Mouse (Mus musculus) forebrain, postnatal 0 days (tissue): ENCODE data around the gene Fbn1. TPM values are rescaled to one million over a fixed set of nuclear protein-coding genes. Genes with fewer than 3 reads are reported as not detected.

ENCODE experiments used
- ATAC-seq: fragments of 200-750 bp; cut with Nextera tagmentation; 2 replicates; pipeline ENCODE4 v1.8.0; 2017; ENCODE audit warnings: mild to moderate bottlenecking, moderate library complexity
- DNase-seq: peaks from one replicate; pipeline ENCODE4 v3.0.0-alpha.2; 2015
- H3K27ac ChIP-seq: fragments of 300-500 bp; sonication (generic); 2 replicates; pipeline ENCODE4 v1.5.1; 2014; ENCODE audit warnings: low read depth, mild to moderate bottlenecking, antibody characterized with exemption, low read length, moderate library complexity, mixed read lengths
- H3K27me3 ChIP-seq: fragments of 300-500 bp; sonication (generic); 2 replicates; pipeline ENCODE4 v1.6.1; 2014; ENCODE audit warnings: mild to moderate bottlenecking, low read length, mixed read lengths; ENCODE audit not compliant: insufficient read depth
- H3K36me3 ChIP-seq: fragments of 300-500 bp; sonication (generic); 2 replicates; pipeline ENCODE4 v1.6.1; 2014; ENCODE audit warnings: mild to moderate bottlenecking, moderate library complexity; ENCODE audit not compliant: insufficient read depth
- H3K4me1 ChIP-seq: fragments of 300-500 bp; sonication (generic); 2 replicates; pipeline ENCODE4 v1.6.1; 2014; ENCODE audit warnings: antibody characterized with exemption; ENCODE audit not compliant: insufficient read depth
- H3K4me2 ChIP-seq: fragments of 300-500 bp; sonication (generic); 2 replicates; pipeline ENCODE4 v1.6.1; 2014; ENCODE audit warnings: low read depth, mild to moderate bottlenecking, moderate library complexity
- H3K4me3 ChIP-seq: fragments of 300-500 bp; sonication (generic); 2 replicates; pipeline ENCODE4 v1.5.1; 2014; ENCODE audit warnings: low read depth, low read length, mixed read lengths
- H3K9ac ChIP-seq: fragments of 300-500 bp; sonication (generic); 2 replicates; pipeline ENCODE4 v1.6.1; 2014; ENCODE audit warnings: mild to moderate bottlenecking
- H3K9me3 ChIP-seq: fragments of 300-500 bp; sonication (generic); 2 replicates; pipeline ENCODE4 v1.6.1; 2016; ENCODE audit warnings: low read length
- CTCF ChIP-seq: sonication (generic); IDR thresholded peaks from 2 replicates; pipeline ENCODE4 v1.5.1; 2016; ENCODE audit warnings: antibody characterized with exemption, control low read depth, low read depth
- WGBS: fragments of 180-500 bp; shearing (Covaris S2); extraction: QIAGEN DNeasy Blood & Tissue Kit; methylation state at CpG from one replicate; pipeline ENCODE4 v1.1.7; 2014; 5-methylcytosine and 5-hydroxymethylcytosine counted together
- polyA plus RNA-seq: library from polyadenylated mRNA; unstranded; fragments of >200 nt; fragmentation: Nextera tagmentation; extraction: Ambion mirVana; gene quantifications from 2 replicates; pipeline ENCODE4 v1.2.1, GENCODE M21; 2015
- total RNA-seq: library from RNA; depleted of rRNA; stranded (reverse); fragments of >200 nt; gene quantifications from 2 replicates; pipeline ENCODE4 v1.2.3, GENCODE M21; 2014

The Fbn1 gene
- total and polyA plus RNA-seq, 2 experiments from 2014 or later, result 1.7 to 16.7 TPM

DNA sequence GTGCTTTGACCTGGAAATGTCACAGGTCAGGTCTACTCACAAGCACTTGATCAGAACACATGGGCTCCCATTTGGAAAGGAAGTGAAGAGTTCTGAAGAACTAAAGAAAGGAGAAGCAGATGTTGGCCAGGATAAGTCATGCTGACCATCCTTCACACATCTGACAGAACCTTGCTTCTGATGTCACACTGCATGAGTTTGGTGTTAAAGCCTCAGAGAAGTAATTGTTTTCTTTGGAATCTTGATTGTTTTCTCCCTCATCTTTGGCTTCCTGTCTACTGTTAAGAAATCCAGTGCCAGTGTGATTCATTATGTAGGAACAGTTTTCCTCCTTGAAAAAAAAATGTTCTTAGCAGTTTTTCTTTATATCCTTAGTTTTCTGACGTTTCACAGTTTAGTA lies 238.9 kb downstream of the Fbn1 start:
- no peak for ATAC-seq
- Histone ChIP-seq H3K9me3 (no peaks in the 10 kb centered on the region), H3K4me3 (no peak overlapping the region), H3K27ac (no peak overlapping the region), H3K27me3 (no peaks in the 10 kb centered on the region), H3K36me3 (no peaks in the 10 kb centered on the region), H3K4me1 (no peaks in the 10 kb centered on the region), H3K4me2 (no peak overlapping the region), H3K9ac (no peak overlapping the region)
- WGBS, result 61% methylated on average over 1 of the region's 1 CpGs
- DNase-seq, result no peak
- no peak for TF ChIP-seq CTCF

GRCm38 (mm10) chr2:125263753-125264152 lies 244.0 kb downstream of the Fbn1 start:
- Histone ChIP-seq H3K36me3 (no peaks in the 10 kb centered on the region), H3K27ac (no peak overlapping the region), H3K9ac (no peak overlapping the region), H3K4me2 (no peak overlapping the region), H3K9me3 (no peaks in the 10 kb centered on the region), H3K27me3 (no peaks in the 10 kb centered on the region), H3K4me3 (no peak overlapping the region), H3K4me1 (no peaks in the 10 kb centered on the region)
- DNase-seq (no peak), ATAC-seq (no peak)
- TF ChIP-seq CTCF, result no peak
- WGBS, result 20% methylated on average over 9 of the region's 9 CpGs

DNA sequence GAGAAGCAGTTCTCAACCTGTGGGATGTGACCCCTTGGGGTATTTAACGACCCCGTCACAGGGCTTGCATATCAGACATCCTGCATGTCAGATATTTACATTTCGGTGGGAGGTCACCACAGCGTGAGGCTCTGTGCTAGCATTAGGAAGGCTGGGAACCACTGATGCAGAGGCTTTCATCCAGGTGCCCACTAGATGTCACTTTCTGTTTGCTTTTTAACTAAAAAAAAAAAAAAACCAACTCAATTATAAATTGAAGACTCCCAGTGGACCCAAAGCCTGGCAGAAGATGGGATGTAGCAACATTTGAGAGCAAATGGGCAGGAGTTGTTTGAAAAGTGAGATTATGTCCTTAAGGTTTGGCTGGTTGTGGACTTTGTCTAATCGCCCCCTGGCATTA lies 244.7 kb downstream of the Fbn1 start:
- TF ChIP-seq CTCF, result peak; percentile 55
- ATAC-seq (peak; percentile 60), DNase-seq (peak; percentile 48)
- Histone ChIP-seq H3K9me3 (no peaks in the 10 kb centered on the region), H3K36me3 (peaks cover 2% of the 10 kb centered on the region), H3K4me2 (no peak overlapping the region), H3K4me1 (no peaks in the 10 kb centered on the region), H3K27ac (no peak overlapping the region), H3K4me3 (no peak overlapping the region), H3K27me3 (no peaks in the 10 kb centered on the region), H3K9ac (no peak overlapping the region)
- WGBS, result 24% methylated on average over 5 of the region's 5 CpGs

DNA sequence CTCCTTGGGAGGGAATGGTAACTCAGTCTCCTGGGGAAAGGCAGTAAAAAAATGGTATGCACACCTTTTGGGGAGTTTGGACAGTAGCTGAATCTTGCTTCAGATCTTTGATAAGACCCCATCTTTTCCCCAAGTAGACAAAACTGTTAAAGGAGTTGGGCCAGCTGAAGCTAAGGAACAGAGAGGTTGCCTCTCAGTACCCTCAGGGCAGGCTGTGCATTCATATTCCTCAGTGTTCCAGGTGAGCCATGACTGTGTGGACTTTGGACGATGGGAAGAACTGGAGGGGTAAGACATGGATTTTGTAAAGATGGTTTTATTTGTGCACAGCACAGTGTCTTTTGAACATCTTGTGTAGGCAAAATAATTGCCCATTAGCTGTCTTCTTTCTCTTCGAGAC lies 247.5 kb downstream of the Fbn1 start:
- no peak for ATAC-seq
- 85% methylated on average over 2 of the region's 2 CpGs for WGBS
- Histone ChIP-seq H3K4me2 (no peak overlapping the region), H3K9me3 (no peaks in the 10 kb centered on the region), H3K27me3 (no peaks in the 10 kb centered on the region), H3K36me3 (peaks cover 17% of the 10 kb centered on the region), H3K4me3 (no peak overlapping the region), H3K9ac (no peak overlapping the region), H3K27ac (no peak overlapping the region), H3K4me1 (no peaks in the 10 kb centered on the region)
- TF ChIP-seq CTCF, result no peak
- no peak for DNase-seq

GRCm38 (mm10) chr2:125259230-125260120 lies 248.3 kb downstream of the Fbn1 start:
- peak; percentile 31 for DNase-seq
- peak; percentile 63 for TF ChIP-seq CTCF
- WGBS, result 86% methylated on average over 14 of the region's 14 CpGs

GRCm38 (mm10) chr2:125255886-125256285 lies 251.9 kb downstream of the Fbn1 start:
- Histone ChIP-seq H3K9ac (no peak overlapping the region), H3K4me3 (no peak overlapping the region), H3K27me3 (no peaks in the 10 kb centered on the region), H3K27ac (no peak overlapping the region), H3K36me3 (peaks cover 21% of the 10 kb centered on the region), H3K4me1 (no peaks in the 10 kb centered on the region), H3K9me3 (no peaks in the 10 kb centered on the region), H3K4me2 (no peak overlapping the region)
- ATAC-seq, result no peak
- TF ChIP-seq CTCF, result no peak
- WGBS, result 92% methylated on average over 3 of the region's 3 CpGs
- DNase-seq, result no peak

More at GRCm38 (mm10) chr2:125259230-125260120, 248.3 kb downstream of the Fbn1 start:
- H3K36me3 ChIP-seq, result peaks cover 21% of the 10 kb centered on the region
- H3K9ac ChIP-seq, result no peak overlapping the region
- H3K27ac ChIP-seq, result no peak overlapping the region
- H3K27me3 ChIP-seq, result no peaks in the 10 kb centered on the region
- H3K4me2 ChIP-seq, result no peak overlapping the region
- no peaks in the 10 kb centered on the region for H3K9me3 ChIP-seq
- no peak overlapping the region for H3K4me3 ChIP-seq
- H3K4me1 ChIP-seq, result no peaks in the 10 kb centered on the region
- ATAC-seq, result no peak

- no peak overlapping the region for H3K27ac ChIP-seq
- TF ChIP-seq CTCF, result no peak
- H3K27me3 ChIP-seq, result no peaks in the 10 kb centered on the region
- ATAC-seq (no peak), DNase-seq (peak; percentile 25)
- no peaks in the 10 kb centered on the region for H3K4me1 ChIP-seq
- peaks cover 21% of the 10 kb centered on the region for H3K36me3 ChIP-seq
- WGBS, result 95% methylated on average over 3 of the region's 3 CpGs
- no peaks in the 10 kb centered on the region for H3K9me3 ChIP-seq
- H3K4me3 ChIP-seq, result no peak overlapping the region
- H3K4me2 ChIP-seq, result no peak overlapping the region
- no peak overlapping the region for H3K9ac ChIP-seq
Measured at GRCm38 (mm10) chr2:125254630-125255029, 253.2 kb downstream of the Fbn1 start.
